8 mouse cellular contexts compared by ENCODE assay signal in the genomic region with DNA sequence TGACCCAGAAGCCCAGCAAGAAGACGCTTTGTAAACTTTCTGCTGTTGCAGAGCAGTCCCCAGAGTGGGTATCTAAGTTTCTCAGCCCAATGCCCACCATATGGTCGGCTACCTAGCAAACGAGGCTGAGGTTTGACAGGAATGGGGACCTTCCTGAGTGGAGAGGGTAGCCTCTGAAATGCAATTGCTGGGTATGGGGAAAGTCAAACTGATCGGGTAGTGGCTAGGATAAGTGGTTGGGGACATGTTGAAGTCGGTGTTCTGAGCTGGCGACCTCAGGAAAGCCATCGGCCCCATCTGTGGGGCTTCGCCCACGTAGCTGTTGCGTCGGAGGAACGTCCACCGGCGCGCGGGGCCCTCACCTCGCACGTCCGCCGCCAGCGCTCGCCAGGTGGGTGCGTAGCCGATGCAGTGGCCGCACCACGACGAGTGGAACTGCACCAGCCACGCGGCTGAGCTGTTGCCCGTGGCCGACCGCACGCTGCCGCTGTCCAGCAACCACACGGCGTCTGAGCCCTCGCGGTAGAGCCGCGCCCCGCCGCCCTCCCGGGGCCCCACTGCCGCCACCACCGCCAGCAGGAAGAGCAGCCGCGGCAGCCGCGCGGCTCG. TPM values are rescaled to one million over a fixed set of nuclear protein-coding genes. Genes with fewer than 3 reads are reported as not detected.
A peak's percentile ranks its signal among the peaks of the same experiment; 100 is the strongest.
DNase-seq lines count a peak whose midpoint lies in the region; ATAC-seq and TF ChIP-seq lines count a peak whose summit lies in the region.

No protein-coding gene starts in this region.

- ATAC-seq in hindbrain, embryonic 14.5 days (ENCODE audit: low FRiP score): peak; percentile 78
- ATAC-seq in megakaryocyte-erythroid progenitor cell, adult 5-6 weeks (replicated peaks; ENCODE audit: low FRiP score, low TSS enrichment, poor library complexity, severe bottlenecking): 0 out of 2 replicates have a peak, but pooled peaks have one; percentile 6

- TF ChIP-seq CTCF in spleen, adult 2 months (IDR thresholded peaks at IDR 0.05; ENCODE audit: extremely low read depth, insufficient read depth, insufficient read length, insufficient replicate concordance): no peak

- no peak overlapping the region for H3K27ac ChIP-seq in spleen, adult 2 months (ENCODE audit: insufficient read depth, low read length)
- H3K27ac ChIP-seq in hindbrain, embryonic 14.5 days: peak overlapping the region; percentile 86

- DNase-seq in embryo, embryonic 10.5 days (ENCODE audit: low spot score): peak; percentile 31
- DNase-seq in embryo, embryonic 9.5 days (ENCODE audit: extremely low spot score): no peak
- no peak for DNase-seq in spleen, adult 2 months (ENCODE audit: low read depth in 1 of 2, low spot score in 2 of 2)
- DNase-seq in spleen, adult 18-20 months: no peak
- peak; percentile 29 for DNase-seq in hindbrain, embryonic 14.5 days (ENCODE audit: low spot score)
- DNase-seq in adipocyte (ENCODE audit: low spot score): no peak
- no peak for DNase-seq in thymus, postnatal 4 days

- H3K36me3 ChIP-seq in spleen, adult 2 months (ENCODE audit: control insufficient read depth, insufficient read depth, low read length): no peaks in the 10 kb centered on the region
- no peaks in the 10 kb centered on the region for H3K36me3 ChIP-seq in hindbrain, embryonic 14.5 days (replicated peaks; ENCODE audit: control insufficient read depth, insufficient read depth)

- peaks cover 3% of the 10 kb centered on the region; the same call in 1 of the 2 replicates for H3K4me1 ChIP-seq in spleen, adult 2 months (ENCODE audit: control insufficient read depth, insufficient read depth, insufficient read length)
- H3K4me1 ChIP-seq in hindbrain, embryonic 14.5 days (replicated peaks; ENCODE audit: control insufficient read depth, insufficient read depth, low read length): peaks cover 9% of the 10 kb centered on the region

- no peaks in the 10 kb centered on the region for H3K9me3 ChIP-seq in hindbrain, embryonic 14.5 days (ENCODE audit: control insufficient read depth, low read length)

- peak overlapping the region; percentile 81 for H3K4me3 ChIP-seq in spleen, adult 2 months (ENCODE audit: extremely low read depth, insufficient read depth, insufficient read length)
- H3K4me3 ChIP-seq in hindbrain, embryonic 14.5 days (replicated peaks; ENCODE audit: low read length): peak overlapping the region; percentile 97

- peak overlapping the region; percentile 93 for H3K4me2 ChIP-seq in hindbrain, embryonic 14.5 days (replicated peaks)

- WGBS in spleen, adult 2 months: under 1% methylated on average over 47 of the region's 51 CpGs
- WGBS in hindbrain, embryonic 14.5 days: under 1% methylated on average over 49 of the region's 51 CpGs

- peak overlapping the region; percentile 91 for H3K9ac ChIP-seq in hindbrain, embryonic 14.5 days

- no peaks in the 10 kb centered on the region for H3K27me3 ChIP-seq in spleen, adult 2 months (ENCODE audit: control insufficient read depth, insufficient read depth, low read length)
- H3K27me3 ChIP-seq in hindbrain, embryonic 14.5 days (ENCODE audit: control insufficient read depth, insufficient read depth, low read length): no peaks in the 10 kb centered on the region

- no peak for TF ChIP-seq POLR2A in spleen, adult 2 months (IDR thresholded peaks at IDR 0.05; ENCODE audit: low read depth, low read length)

RNA-seq across cellular contexts. Expression of a gene that starts 0.5 kb away (rescaled TPM):
- 7.0 and 9.8 TPM in 2 replicates for polyA plus RNA-seq in spleen, adult 2 months (2012; rRNA removed)
- polyA plus RNA-seq in hindbrain, embryonic 14.5 days (2014; fragmentation: Nextera tagmentation; extraction: Ambion mirVana): 15.2 and 16.1 TPM in 2 replicates
- total RNA-seq in megakaryocyte-erythroid progenitor cell, adult 5-6 weeks (2014; fragmentation: Nextera tagmentation): 6.7 and 7.9 TPM in 2 replicates
- total RNA-seq in megakaryocyte-erythroid progenitor cell, adult 5-6 weeks (2017): 5.4 and 6.2 TPM in 2 replicates

RNA-seq across cellular contexts. Expression of a gene that starts 28.7 kb away (rescaled TPM):
- polyA plus RNA-seq in spleen, adult 2 months (2012; rRNA removed): 0.04 TPM in 1 of 2 replicates, not detected in the other
- 5.5 and 5.8 TPM in 2 replicates for polyA plus RNA-seq in hindbrain, embryonic 14.5 days (2014; fragmentation: Nextera tagmentation; extraction: Ambion mirVana)
- not detected in 2 replicates for total RNA-seq in megakaryocyte-erythroid progenitor cell, adult 5-6 weeks (2014; fragmentation: Nextera tagmentation)
- not detected in 2 replicates for total RNA-seq in megakaryocyte-erythroid progenitor cell, adult 5-6 weeks (2017)

RNA-seq across cellular contexts. Expression of a gene that starts 57.6 kb away (rescaled TPM):
- polyA plus RNA-seq in spleen, adult 2 months (2012; rRNA removed): not detected in 2 replicates
- polyA plus RNA-seq in hindbrain, embryonic 14.5 days (2014; fragmentation: Nextera tagmentation; extraction: Ambion mirVana): 0.25 and 0.29 TPM in 2 replicates
- total RNA-seq in megakaryocyte-erythroid progenitor cell, adult 5-6 weeks (2014; fragmentation: Nextera tagmentation): not detected in 2 replicates
- total RNA-seq in megakaryocyte-erythroid progenitor cell, adult 5-6 weeks (2017): not detected in 2 replicates

Comparison
In these comparisons a context has a peak if more than half of its experiments do, and no peak if none do; other contexts are left out.
1. DNase-seq: peak in embryo, embryonic 10.5 days (single experiment) and hindbrain, embryonic 14.5 days (single experiment); none in embryo, embryonic 9.5 days (single experiment), spleen, adult 2 months (0 of 2), spleen, adult 18-20 months (0 of 2), adipocyte (single experiment) and thymus, postnatal 4 days (single experiment).